Mouse (Mus musculus) thymus, adult 2 months (tissue): ENCODE measurements at regions not wholly inside any gene's neighbourhood (a gene's known extent, or its start where the extent isn't known, plus 50 kb on each side); places are given as distances from the start of the nearest gene placed in this dataset.

Experiments
- DNase-seq: peaks from one replicate; pipeline ENCODE4 v3.0.0; 2021
- H3K27ac ChIP-seq: fragments of 200-500 bp; 2 replicates; pipeline ENCODE4 v1.5.1; 2012; ENCODE audit warnings: low read length, control low read depth; ENCODE audit not compliant: control insufficient read depth, insufficient read depth
- H3K27me3 ChIP-seq: fragments of 200-500 bp; 2 replicates; pipeline ENCODE4 v1.6.1; 2012; ENCODE audit warnings: mild to moderate bottlenecking, low read length, moderate library complexity, mixed read lengths; ENCODE audit not compliant: control insufficient read depth, insufficient read depth
- H3K36me3 ChIP-seq: fragments of 200-500 bp; 2 replicates; pipeline ENCODE4 v1.6.1; 2012; ENCODE audit warnings: mild to moderate bottlenecking, low read length, moderate library complexity; ENCODE audit not compliant: control insufficient read depth, insufficient read depth
- H3K4me1 ChIP-seq: fragments of 200-500 bp; replicated peaks from 2 replicates; pipeline ENCODE4 v1.6.1; 2012; ENCODE audit warnings: low read length; ENCODE audit not compliant: control insufficient read depth, insufficient read depth
- H3K4me3 ChIP-seq: fragments of 200-500 bp; 2 replicates; pipeline ENCODE4 v1.5.1; 2012; ENCODE audit warnings: mild to moderate bottlenecking, low read length, control low read depth, moderate library complexity; ENCODE audit not compliant: control insufficient read depth, insufficient read depth
- CTCF ChIP-seq: fragments of 200-500 bp; IDR thresholded peaks from 2 replicates; pipeline ENCODE4 v1.5.1; 2012; ENCODE audit warnings: mild to moderate bottlenecking, control low read depth, low read length, moderate library complexity, borderline replicate concordance; ENCODE audit not compliant: control insufficient read depth, poor library complexity, insufficient read depth; ENCODE audit errors: extremely low read depth
- POLR2A ChIP-seq: fragments of 200-500 bp; IDR thresholded peaks from 2 replicates; pipeline ENCODE4 v1.6.1; 2012; ENCODE audit warnings: mild to moderate bottlenecking, low read length, control low read depth, moderate library complexity; ENCODE audit not compliant: control insufficient read depth, poor library complexity, insufficient read depth; ENCODE audit errors: extremely low read depth
- WGBS: fragments of 180-500 bp; shearing (Covaris S2); methylation state at CpG from one replicate; pipeline ENCODE4 v1.1.7; 2018; 5-methylcytosine and 5-hydroxymethylcytosine counted together

DNA sequence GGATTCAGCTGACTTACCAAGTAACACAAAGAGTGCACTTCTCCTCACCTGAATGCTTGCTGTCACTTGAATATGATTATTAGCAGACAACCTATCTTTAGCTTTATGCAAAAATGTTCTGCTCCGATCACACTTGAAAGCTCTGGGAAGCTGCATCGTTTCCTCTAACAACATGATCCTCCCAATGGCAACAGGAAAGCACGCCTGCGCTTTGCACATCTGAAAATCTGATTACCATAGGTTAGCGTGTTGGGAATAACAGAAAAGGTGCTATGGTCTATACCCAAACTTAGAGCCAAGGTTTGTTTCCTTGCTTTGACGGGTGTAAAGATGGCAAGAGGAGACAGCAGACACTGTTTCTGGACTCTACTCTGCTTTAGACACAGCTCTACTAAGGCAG, 417.0 kb upstream of the Jarid2 start:
- TF ChIP-seq CTCF (no peak), POLR2A (no peak)
- H3K27me3 ChIP-seq: no peaks in the 10 kb centered on the region
- H3K36me3 ChIP-seq: no peaks in the 10 kb centered on the region
- H3K4me3 ChIP-seq: no peak overlapping the region
- DNase-seq: no peak
- H3K27ac ChIP-seq: no peak overlapping the region
- 92% methylated on average over 6 of the region's 6 CpGs for WGBS
- H3K4me1 ChIP-seq: no peaks in the 10 kb centered on the region

DNA sequence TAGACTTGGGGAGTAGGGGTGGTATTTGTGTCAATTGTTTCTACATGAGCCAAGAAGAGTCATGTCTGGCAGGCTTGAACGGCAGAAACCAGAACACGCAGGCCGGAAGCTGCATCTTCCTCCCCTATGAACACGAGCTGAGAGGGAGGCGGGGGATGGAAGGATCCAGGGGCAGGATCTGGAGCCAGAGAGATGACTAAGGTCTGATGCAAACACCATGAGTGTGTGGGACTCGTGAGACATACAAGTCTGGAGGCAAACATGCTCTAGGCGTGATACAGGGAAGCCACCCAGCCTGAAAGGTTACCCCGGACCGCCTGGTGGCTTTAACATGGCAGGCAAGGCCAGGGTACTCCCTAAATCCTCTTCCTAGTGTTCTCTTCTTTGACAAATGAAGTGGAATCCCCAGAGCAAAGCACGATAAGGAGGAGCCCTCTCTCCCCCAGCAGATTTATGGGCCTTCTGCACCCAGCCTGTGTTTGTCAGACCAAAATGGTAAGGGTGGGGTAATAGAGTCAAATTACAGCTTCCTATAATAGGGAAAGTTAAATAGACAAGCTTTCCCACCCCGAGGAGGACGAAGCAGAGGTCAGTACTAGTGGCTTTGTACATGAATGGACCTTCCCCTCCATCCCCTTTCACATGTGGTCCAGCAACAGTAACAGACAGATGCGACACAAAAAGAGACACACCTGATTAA, 412.4 kb upstream of the Jarid2 start:
- Histone ChIP-seq H3K4me1 (no peaks in the 10 kb centered on the region), H3K27ac (no peak overlapping the region), H3K27me3 (no peaks in the 10 kb centered on the region), H3K4me3 (no peak overlapping the region), H3K36me3 (no peaks in the 10 kb centered on the region)
- no peak for DNase-seq
- TF ChIP-seq POLR2A: no peak
- no peak for TF ChIP-seq CTCF
- 90% methylated on average over 13 of the region's 13 CpGs for WGBS

- no peak for DNase-seq
- TF ChIP-seq CTCF (no peak), POLR2A (no peak)
- Histone ChIP-seq H3K27me3 (no peaks in the 10 kb centered on the region), H3K36me3 (no peaks in the 10 kb centered on the region), H3K4me1 (no peaks in the 10 kb centered on the region), H3K4me3 (no peak overlapping the region), H3K27ac (no peak overlapping the region)
- 88% methylated on average over 8 of the region's 8 CpGs for WGBS
These were observed 411.7 kb upstream of the Jarid2 start for GRCm38 (mm10) chr13:44317596-44317995.

GRCm38 (mm10) chr13:44319101-44319500, 410.2 kb upstream of the Jarid2 start:
- DNase-seq: no peak
- TF ChIP-seq CTCF: no peak
- TF ChIP-seq POLR2A: no peak
- WGBS: 97% methylated on average over 9 of the region's 9 CpGs
- H3K27me3 ChIP-seq: no peaks in the 10 kb centered on the region
- no peaks in the 10 kb centered on the region for H3K4me1 ChIP-seq
- no peak overlapping the region for H3K4me3 ChIP-seq
- no peaks in the 10 kb centered on the region for H3K36me3 ChIP-seq
- H3K27ac ChIP-seq: no peak overlapping the region

DNA sequence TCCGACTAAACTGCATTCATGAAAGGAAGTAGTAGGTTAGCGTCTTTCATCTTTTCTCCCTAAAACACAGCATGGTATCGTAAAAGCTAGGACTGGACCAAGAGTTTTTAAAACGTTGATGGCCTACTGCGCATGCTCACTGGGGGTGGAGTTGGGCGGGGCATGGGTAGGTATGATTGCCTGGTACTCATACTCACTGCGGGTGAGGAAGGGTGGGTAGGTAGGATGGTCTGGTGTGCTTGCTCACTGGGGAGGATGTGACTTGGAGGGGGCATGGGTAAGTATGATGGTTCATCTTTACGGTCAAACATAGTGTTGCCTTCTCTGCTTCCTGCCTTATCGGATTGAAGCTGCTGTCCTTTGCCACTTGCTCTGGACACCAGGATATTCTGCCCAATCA, 409.8 kb upstream of the Jarid2 start:
- no peaks in the 10 kb centered on the region for H3K4me1 ChIP-seq

GRCm38 (mm10) chr13:44320311-44320710, 409.0 kb upstream of the Jarid2 start:
- WGBS: 87% methylated on average over 4 of the region's 4 CpGs
- TF ChIP-seq CTCF (no peak), POLR2A (no peak)

More for the DNA sequence above, 409.8 kb upstream of the Jarid2 start:
- no peak overlapping the region for H3K4me3 ChIP-seq
- no peaks in the 10 kb centered on the region for H3K27me3 ChIP-seq
- no peaks in the 10 kb centered on the region for H3K36me3 ChIP-seq
- TF ChIP-seq CTCF (no peak), POLR2A (no peak)
- no peak overlapping the region for H3K27ac ChIP-seq
- no peak for DNase-seq
- 96% methylated on average over 9 of the region's 9 CpGs for WGBS

More at GRCm38 (mm10) chr13:44320311-44320710, 409.0 kb upstream of the Jarid2 start:
- H3K4me3 ChIP-seq: no peak overlapping the region
- H3K36me3 ChIP-seq: no peaks in the 10 kb centered on the region
- H3K4me1 ChIP-seq: no peaks in the 10 kb centered on the region
- no peaks in the 10 kb centered on the region for H3K27me3 ChIP-seq
- no peak for DNase-seq
- H3K27ac ChIP-seq: no peak overlapping the region
